Mouse (Mus musculus) retina, postnatal 1 day (tissue): Measurements from ENCODE around the gene Slc25a43.
A peak's percentile ranks its signal among the peaks of the same experiment; 100 is the strongest.
"Not testable (repeated sequence)": the region's sequence is repeated elsewhere in the genome, so short reads cannot be mapped to it uniquely, and the experiment has no call there.

Experiments used
- DNase-seq: peaks from one replicate; pipeline ENCODE4 v3.0.0-alpha.2; 2012

The Slc25a43 gene

GRCm38 (mm10) chrX:36789360-36789759 lies 45.9 kb downstream of the Slc25a43 start:
- DNase-seq, result no peak

GRCm38 (mm10) chrX:36794571-36794970 lies 51.1 kb downstream of the Slc25a43 start:
- no peak for DNase-seq

DNA sequence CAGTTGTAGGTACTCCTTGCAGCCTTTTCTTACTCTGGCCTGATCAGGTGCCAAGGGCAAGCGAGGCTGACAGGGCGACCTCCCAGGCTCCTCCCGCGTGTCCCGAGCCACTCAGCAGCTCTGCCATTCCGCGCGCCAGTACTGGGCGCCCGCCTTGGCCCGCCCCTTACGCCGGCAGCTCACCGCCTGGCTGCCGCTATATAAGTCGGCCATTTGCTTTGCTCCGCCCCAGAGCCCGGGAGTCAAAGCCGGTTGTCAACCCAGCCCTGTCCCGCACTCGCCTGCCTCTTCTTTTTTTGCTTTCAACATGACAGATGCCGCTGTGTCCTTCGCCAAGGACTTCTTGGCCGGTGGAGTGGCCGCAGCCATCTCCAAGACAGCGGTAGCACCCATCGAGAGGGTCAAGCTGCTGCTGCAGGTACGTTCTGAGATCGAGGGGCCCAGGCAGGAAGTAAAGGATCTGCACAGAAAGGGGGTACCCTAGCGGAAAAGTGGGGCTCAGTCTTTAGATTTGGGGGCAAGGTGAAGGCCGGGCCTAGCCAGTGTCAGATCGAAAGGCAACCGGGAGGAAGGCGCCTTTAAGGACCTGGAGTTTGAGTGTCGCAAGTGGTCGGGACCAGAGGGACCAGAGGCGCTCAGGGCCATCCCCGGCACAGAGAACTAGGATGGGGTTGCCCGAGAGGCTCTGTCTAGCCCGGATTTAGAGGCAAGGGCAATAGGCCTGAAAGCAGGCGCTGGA lies 52.1 kb downstream of the Slc25a43 start, which contains the start of gene Slc25a5:
Gene Slc25a5 (plus strand): TSS at position 228 of the 739 bp plus-strand sequence.
- DNase-seq, result peak; percentile 89

GRCm38 (mm10) chrX:36796163-36796581 lies 52.7 kb downstream of the Slc25a43 start:
- peak; percentile 87 for DNase-seq

- DNase-seq, result not testable (repeated sequence)
Observed at GRCm38 (mm10) chrX:36796734-36797133, 53.3 kb downstream of the Slc25a43 start.

- no peak for DNase-seq
Observed at GRCm38 (mm10) chrX:36799131-36799879, 55.8 kb downstream of the Slc25a43 start.

DNA sequence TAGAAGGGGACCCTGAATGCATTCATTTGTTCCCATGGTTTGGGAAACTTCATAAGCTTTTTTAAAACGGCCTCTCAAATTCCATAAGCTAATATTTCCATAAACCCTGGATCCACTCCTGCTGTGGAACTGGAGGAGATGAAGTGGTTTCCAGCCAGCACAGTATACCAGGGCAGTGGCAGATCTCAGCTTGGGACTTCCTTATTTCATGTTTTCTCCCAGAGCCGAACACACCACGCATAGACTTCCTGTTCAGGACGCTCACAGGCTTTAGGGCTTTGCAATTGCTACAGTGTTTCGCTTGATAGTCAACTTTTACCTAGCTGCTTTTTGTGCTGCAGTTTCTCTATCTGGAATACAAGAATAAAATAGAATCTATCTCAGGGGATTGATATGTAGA lies 59.7 kb downstream of the Slc25a43 start:
- no peak for DNase-seq

- DNase-seq, result no peak
Observed at GRCm38 (mm10) chrX:36804196-36804595, 60.7 kb downstream of the Slc25a43 start.

DNA sequence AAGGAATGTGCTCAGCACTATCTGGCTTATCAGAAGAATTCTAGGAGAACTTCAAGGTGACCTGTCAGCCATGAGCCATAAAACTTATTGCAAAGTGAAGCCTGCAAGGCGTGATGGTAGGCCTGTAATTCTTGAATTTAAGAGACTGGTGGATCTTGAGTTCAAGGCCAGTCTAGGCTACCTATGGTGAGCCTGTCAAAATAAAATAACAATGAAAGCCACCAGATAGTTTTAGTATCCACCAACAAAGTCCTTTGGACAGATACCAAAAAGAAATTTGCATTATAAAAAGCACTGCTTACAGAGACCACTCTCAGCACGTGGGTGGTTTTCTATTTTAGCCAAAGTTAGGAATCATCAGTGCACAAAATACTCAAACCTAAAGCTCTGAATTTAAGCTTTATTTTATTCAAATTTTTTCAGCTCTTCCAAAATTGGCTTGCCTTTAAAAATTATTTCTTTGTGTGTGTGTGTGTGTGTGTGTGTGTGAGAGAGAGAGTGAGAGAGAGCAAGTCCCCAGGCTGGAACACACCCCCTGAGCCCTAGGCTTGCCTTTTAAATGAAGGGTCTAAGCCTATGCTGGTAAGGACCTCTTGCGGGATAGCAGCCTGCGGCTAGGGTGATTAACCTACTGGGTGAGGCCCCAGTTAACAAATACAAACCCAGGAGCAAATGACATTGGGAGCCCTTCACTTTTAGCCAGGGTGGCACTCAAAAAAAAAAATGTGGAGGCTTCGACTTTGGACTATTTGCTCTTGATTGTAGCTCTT lies 62.2 kb downstream of the Slc25a43 start:
- DNase-seq, result no peak

GRCm38 (mm10) chrX:36807360-36808317 lies 64.2 kb downstream of the Slc25a43 start:
- DNase-seq, result peak; percentile 93

DNA sequence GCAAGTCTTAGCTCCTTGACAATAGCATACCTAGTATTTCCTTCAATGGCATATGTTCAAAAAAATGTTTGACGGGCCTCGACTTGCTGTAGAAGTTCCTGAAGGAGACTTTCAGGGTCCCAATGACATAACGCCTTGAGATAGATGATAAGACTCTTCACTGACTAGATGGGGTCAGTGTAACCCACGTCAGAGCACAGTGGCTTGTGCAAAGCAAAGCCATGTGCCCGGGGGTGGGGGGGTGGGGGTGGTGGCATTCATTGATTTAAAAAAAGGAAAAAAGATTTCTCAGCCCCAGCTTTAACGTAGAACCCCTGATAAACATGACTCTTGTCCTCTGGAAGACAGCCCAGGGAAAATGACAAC lies 64.8 kb downstream of the Slc25a43 start:
- no peak for DNase-seq

DNA sequence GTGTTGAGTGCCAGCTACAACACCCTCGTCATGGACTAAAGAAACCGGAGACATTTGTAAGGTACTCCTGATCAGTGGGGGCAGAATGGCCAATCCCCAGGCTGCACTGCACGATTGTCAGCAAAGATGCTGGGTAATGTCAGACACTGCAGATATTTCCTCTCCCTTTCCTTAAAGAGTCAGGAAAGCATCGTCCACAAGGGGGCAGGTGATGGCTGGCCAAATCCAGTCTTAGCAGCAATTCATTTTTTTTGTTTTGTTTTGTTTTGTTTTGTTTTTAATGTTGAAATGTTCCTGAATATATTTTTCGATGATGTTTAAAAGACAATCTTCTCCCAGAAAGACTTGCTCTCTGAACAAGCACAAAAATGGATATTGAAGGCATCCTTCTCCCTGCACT lies 67.9 kb downstream of the Slc25a43 start:
- peak; percentile 32 for DNase-seq

- no peak for DNase-seq
Observed at GRCm38 (mm10) chrX:36814161-36814836, 70.8 kb downstream of the Slc25a43 start.

- no peak for DNase-seq
Observed at GRCm38 (mm10) chrX:36815022-36815421, 71.6 kb downstream of the Slc25a43 start.

DNA sequence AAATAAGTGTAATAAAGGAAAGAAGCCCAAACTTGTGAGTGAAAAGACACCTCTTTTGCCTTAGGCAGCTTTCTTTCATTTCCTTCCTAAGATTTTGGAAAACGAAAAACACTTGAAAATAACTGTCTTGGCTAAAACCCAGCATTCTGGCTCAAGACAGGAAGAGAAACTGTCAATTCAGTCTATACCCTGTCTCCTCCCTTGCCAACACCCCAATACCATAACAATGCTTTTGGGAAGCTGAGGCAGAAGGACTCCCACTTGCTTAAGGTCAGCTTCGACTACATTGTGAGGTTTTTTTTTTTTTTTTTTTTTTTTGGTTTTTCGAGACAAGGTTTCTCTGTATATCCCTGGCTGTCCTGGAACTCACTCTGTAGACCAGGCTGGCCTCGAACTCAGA lies 72.0 kb downstream of the Slc25a43 start:
- DNase-seq, result no peak

GRCm38 (mm10) chrX:36816368-36816899 lies 73.0 kb downstream of the Slc25a43 start:
- peak; percentile 28 for DNase-seq

DNA sequence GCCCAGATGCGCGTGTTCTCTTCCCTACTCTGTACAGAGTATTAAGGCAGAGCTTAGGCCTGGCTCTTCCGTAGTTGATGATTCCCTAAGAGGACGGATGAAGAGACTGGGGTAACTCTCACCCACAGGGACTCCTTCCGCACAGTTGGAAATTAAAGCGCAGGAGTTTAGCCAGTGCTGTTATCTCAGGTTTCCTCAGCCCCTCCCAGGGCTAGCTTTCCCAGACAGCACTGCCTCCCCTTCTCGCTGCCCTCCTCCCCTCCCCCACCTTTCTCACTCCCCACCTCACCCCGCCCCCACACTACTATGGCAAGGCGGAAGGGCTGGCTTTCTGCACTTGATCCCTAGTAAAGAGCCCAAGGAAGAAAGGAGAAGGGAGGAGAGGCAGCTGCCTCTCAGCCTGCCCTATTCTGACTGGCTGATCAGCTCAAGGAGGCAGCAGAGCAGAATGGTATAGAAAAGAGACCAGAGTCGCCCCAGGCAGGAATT lies 73.5 kb downstream of the Slc25a43 start:
- peak; percentile 75 for DNase-seq

DNA sequence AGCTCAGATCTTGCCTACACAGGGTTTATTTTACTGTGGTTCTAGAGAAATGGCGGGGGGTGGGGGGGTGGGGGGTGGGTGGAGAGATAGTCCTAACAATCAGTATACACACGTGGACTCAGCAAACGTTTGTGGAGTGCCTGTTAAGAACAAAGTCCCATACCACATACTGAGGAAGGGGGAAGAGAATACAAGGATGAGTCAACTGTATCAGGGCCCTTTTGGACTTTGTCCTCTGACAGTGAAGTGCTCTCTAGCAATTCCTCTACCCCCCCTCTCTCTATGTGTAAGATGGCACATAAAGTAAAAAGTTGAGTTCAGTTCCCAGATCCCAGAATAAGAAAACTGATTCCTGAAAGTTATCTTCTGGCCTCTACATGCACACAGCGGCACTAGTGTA lies 76.1 kb downstream of the Slc25a43 start:
- DNase-seq, result no peak

GRCm38 (mm10) chrX:36820201-36820600 lies 76.7 kb downstream of the Slc25a43 start:
- DNase-seq, result peak; percentile 66

DNA sequence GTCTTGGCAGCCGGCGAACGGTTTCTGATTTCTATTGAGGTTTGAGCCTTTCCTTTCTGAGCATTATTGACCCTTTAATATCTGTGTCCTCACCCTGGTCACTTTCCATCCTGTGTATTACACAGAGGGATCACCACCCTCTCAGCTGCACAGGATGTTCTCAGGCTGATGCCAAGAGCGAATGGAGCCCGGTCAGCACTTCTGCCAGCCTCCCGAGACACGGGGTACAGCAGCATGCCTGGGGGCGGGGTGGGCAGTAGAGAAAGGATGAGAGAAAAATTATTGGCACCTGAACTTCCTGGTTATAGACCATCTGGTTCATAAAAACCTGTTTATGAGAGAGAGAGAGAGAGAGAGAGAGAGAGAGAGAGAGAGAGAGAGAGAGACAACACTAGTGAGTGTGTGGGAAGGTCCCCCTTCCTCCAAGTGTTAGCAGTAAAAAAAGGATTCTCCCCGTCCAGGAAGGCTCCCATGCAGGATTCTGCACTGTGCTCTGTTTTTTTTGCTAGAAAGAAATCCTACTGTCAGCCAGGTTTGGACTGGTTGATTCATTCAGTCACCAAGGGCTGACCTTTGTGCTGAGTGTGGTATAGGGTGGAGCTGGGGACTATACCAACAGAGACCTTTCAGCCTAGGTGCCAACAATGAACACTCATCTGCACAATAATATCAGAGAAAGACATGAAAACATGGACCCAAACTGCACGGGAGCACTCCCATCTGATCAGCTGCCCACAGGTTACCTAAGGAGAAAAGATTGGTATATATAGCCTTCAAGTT lies 80.7 kb downstream of the Slc25a43 start:
- DNase-seq, result no peak
